Mouse (Mus musculus) activated CD4-positive, CD25-positive, alpha-beta regulatory T cell (primary cell): ENCODE results near the gene Dact1. TPM values are rescaled to one million over a fixed set of nuclear protein-coding genes. Genes with fewer than 3 reads are reported as not detected.

ENCODE experiments used
- polyA plus RNA-seq, 2 experiments: library from polyadenylated mRNA; unstranded; fragments of 100-300 nt; shearing (Covaris generic); gene quantifications; one replicate each; pipeline ENCODE4 v1.2.1; 2017

Dact1 gene
- polyA plus RNA-seq = under 1 TPM in 1 of 2 experiments, not detected in 1; 0.61 TPM

DNA sequence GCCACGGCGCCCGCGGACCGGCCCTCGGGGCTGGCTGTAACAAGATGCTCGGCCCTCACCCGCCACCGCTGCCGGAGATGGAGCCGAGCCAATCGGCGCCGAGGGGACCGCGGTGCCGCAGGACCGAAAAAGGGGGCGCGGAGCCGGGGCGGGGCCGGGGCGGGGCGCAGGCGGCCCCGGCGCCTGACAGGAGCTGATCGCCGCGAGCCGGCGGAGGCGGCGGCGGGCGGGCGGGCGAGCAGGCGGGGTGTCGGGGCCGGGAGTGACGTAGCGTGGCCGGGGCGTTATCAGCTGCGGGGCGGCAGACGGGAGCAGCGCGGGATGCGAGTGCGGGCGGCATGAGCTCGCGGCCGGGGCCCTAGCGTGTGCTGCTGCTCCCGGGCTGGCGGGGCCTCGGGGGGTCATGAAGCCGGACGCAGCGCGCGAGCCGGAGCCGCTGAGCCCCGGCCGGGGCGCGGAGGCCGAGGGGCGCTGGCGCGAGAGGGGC lies at the start of gene Dact1:
Gene Dact1, plus strand, starts transcription at position 304 of the 487 bp plus-strand sequence.

Other genes starting within 250 kb of the Dact1 start
- under 1 TPM in 1 of 2 experiments, not detected in 1; 0.31 TPM for gene Tomm20l, start 198.5 kb upstream of the Dact1 start, polyA plus RNA-seq
- gene Timm9, start 173.2 kb upstream of the Dact1 start, polyA plus RNA-seq = 10 to 100 TPM; 36.9 to 71.4 TPM
- gene 2700049A03Rik, start 173.0 kb upstream of the Dact1 start, polyA plus RNA-seq = 10 to 100 TPM in 1 of 2 experiments, 1 to 10 TPM in 1; 9.5 to 11.7 TPM